13 mouse cellular contexts compared by ENCODE assay signal in the genomic region with DNA sequence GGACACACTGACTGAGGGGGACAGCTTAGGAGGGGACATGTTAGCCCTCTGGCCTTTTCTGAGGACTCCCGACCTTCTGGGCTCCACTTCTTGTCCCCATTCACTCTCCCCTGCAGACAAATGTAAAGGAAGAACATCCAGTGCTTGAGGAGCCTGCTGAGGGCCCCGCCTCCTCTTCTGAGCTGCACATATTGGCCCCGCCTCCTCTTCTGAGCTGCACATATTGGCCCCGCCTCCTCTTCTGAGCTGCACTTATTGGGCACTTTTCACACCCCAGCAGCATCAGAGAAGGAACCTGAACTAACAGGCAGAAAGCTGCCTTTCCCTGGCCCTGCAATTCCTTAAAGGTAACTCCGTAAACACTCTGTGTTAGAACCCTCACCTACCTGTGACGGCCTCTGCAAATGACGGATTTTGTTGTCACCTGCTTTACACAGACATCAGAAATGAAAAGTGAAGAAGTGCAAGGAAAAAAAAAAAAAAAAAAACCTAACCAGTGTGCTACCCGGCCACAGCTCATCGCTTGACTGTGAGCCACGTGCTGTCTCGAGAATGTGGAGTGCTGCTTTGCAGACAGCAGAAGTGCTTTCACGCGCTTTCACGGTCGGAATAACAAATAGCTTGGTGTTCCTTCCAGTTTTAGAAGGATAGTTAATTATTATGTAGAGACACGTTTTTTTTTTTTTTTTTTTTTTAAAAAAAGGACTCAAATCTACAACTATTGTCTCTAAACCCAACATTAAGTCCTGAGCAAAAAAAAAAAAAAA.
DNase-seq lines count a peak whose midpoint lies in the region; ATAC-seq and TF ChIP-seq lines count a peak whose summit lies in the region.
"Had no signal": no experiment of that assay in that cellular context is flagged by ENCODE, and none has a peak within 500 bp of the region (broad histone marks: within the 10 kb centered on the region; RNA-seq: fewer than 3 reads in every experiment).

No protein-coding gene starts in this region.

- H3K4me1 ChIP-seq in hindbrain, embryonic 15.5 days (replicated peaks) = no peaks in the 10 kb centered on the region
- H3K4me1 ChIP-seq in hindbrain, embryonic 10.5 days (replicated peaks) = 0 out of 2 replicates have a peak, but pooled peaks cover 14% of the 10 kb centered on the region
- H3K4me1 ChIP-seq in midbrain, embryonic 11.5 days (ENCODE audit: control insufficient read depth, insufficient read depth, low read length) = no peaks in the 10 kb centered on the region
- no peaks in the 10 kb centered on the region for H3K4me1 ChIP-seq in midbrain, postnatal 0 days (ENCODE audit: insufficient read depth, low read length)
- H3K4me1 ChIP-seq in forebrain, embryonic 16.5 days (replicated peaks; ENCODE audit: control insufficient read depth, insufficient read depth, low read length) = no peaks in the 10 kb centered on the region

- 57% methylated on average over 16 of the region's 16 CpGs for WGBS in hindbrain, embryonic 15.5 days
- WGBS in hindbrain, embryonic 10.5 days = 60% methylated on average over 16 of the region's 16 CpGs
- 66% methylated on average over 16 of the region's 16 CpGs for WGBS in midbrain, embryonic 11.5 days
- 56% methylated on average over 16 of the region's 16 CpGs for WGBS in midbrain, postnatal 0 days
- WGBS in forebrain, embryonic 16.5 days = 53% methylated on average over 16 of the region's 16 CpGs

- H3K9ac ChIP-seq in hindbrain, embryonic 15.5 days = no peak overlapping the region
- no peak overlapping the region for H3K9ac ChIP-seq in midbrain, embryonic 11.5 days (ENCODE audit: low read length)
- H3K9ac ChIP-seq in midbrain, postnatal 0 days (replicated peaks; ENCODE audit: low read length, poor library complexity, severe bottlenecking) = no peak overlapping the region
- no peak overlapping the region for H3K9ac ChIP-seq in forebrain, embryonic 16.5 days (replicated peaks; ENCODE audit: low read depth, low read length)
- H3K9ac ChIP-seq: liver, postnatal 0 days had no signal

- H3K9me3 ChIP-seq in hindbrain, embryonic 15.5 days = no peaks in the 10 kb centered on the region
- no peaks in the 10 kb centered on the region for H3K9me3 ChIP-seq in hindbrain, embryonic 10.5 days
- no peaks in the 10 kb centered on the region for H3K9me3 ChIP-seq in midbrain, embryonic 11.5 days (ENCODE audit: control insufficient read depth, low read length)
- no peaks in the 10 kb centered on the region for H3K9me3 ChIP-seq in midbrain, postnatal 0 days (ENCODE audit: low read length)
- no peaks in the 10 kb centered on the region for H3K9me3 ChIP-seq in forebrain, embryonic 16.5 days (ENCODE audit: control insufficient read depth, low read length)
- H3K9me3 ChIP-seq: embryonic facial prominence, embryonic 10.5 days had no signal

- no peak overlapping the region for H3K27ac ChIP-seq in hindbrain, embryonic 15.5 days (replicated peaks)
- H3K27ac ChIP-seq in hindbrain, embryonic 10.5 days = no peak overlapping the region
- no peak overlapping the region for H3K27ac ChIP-seq in midbrain, embryonic 11.5 days (ENCODE audit: low read depth, low read length)
- H3K27ac ChIP-seq in midbrain, postnatal 0 days (ENCODE audit: low read depth, low read length) = no peak overlapping the region
- H3K27ac ChIP-seq in forebrain, embryonic 16.5 days (ENCODE audit: low read length) = no peak overlapping the region
- H3K27ac ChIP-seq: embryonic facial prominence, embryonic 10.5 days had no signal

- no peak for DNase-seq in hindbrain, embryonic 10.5 days (ENCODE audit: low spot score)
- DNase-seq in midbrain, embryonic 11.5 days (ENCODE audit: low spot score, missing footprints) = peak; percentile 78
- DNase-seq in midbrain, postnatal 0 days (ENCODE audit: low spot score) = no peak
- no peak for DNase-seq in gastrocnemius, postnatal 25 days
- DNase-seq in gastrocnemius, postnatal 10 days = no peak
- DNase-seq: cerebellum, adult 8-10 months; heart, postnatal 10 days; liver, postnatal 0 days; midbrain, embryonic 14.5 days had no signal

- no peak overlapping the region for H3K4me2 ChIP-seq in hindbrain, embryonic 15.5 days
- H3K4me2 ChIP-seq in midbrain, embryonic 11.5 days = no peak overlapping the region
- no peak overlapping the region for H3K4me2 ChIP-seq in midbrain, postnatal 0 days (ENCODE audit: low read depth, low read length, poor library complexity, severe bottlenecking)
- no peak overlapping the region for H3K4me2 ChIP-seq in forebrain, embryonic 16.5 days (ENCODE audit: low read length)

- no peak for TF ChIP-seq CTCF in midbrain, postnatal 0 days (IDR thresholded peaks at IDR 0.05)

- H3K36me3 ChIP-seq in hindbrain, embryonic 15.5 days = no peaks in the 10 kb centered on the region
- H3K36me3 ChIP-seq in hindbrain, embryonic 10.5 days = no peaks in the 10 kb centered on the region
- H3K36me3 ChIP-seq in midbrain, embryonic 11.5 days (ENCODE audit: control insufficient read depth, insufficient read depth, low read length) = no peaks in the 10 kb centered on the region
- no peaks in the 10 kb centered on the region for H3K36me3 ChIP-seq in midbrain, postnatal 0 days (ENCODE audit: insufficient read depth, low read length)
- no peaks in the 10 kb centered on the region for H3K36me3 ChIP-seq in forebrain, embryonic 16.5 days (ENCODE audit: control insufficient read depth, insufficient read depth)
- H3K36me3 ChIP-seq: embryonic facial prominence, embryonic 10.5 days had no signal

- H3K4me3 ChIP-seq in hindbrain, embryonic 15.5 days = no peak overlapping the region
- no peak overlapping the region for H3K4me3 ChIP-seq in hindbrain, embryonic 10.5 days
- no peak overlapping the region for H3K4me3 ChIP-seq in midbrain, embryonic 11.5 days (ENCODE audit: low read depth, low read length)
- H3K4me3 ChIP-seq in midbrain, postnatal 0 days (ENCODE audit: low read depth, low read length) = no peak overlapping the region
- no peak overlapping the region for H3K4me3 ChIP-seq in forebrain, embryonic 16.5 days (replicated peaks; ENCODE audit: low read length)
- H3K4me3 ChIP-seq: embryonic facial prominence, embryonic 10.5 days had no signal

- H3K27me3 ChIP-seq in hindbrain, embryonic 15.5 days = no peaks in the 10 kb centered on the region
- H3K27me3 ChIP-seq in hindbrain, embryonic 10.5 days (ENCODE audit: insufficient read depth, poor library complexity, severe bottlenecking) = no peaks in the 10 kb centered on the region
- H3K27me3 ChIP-seq in midbrain, embryonic 11.5 days (ENCODE audit: control insufficient read depth, insufficient read depth, low read length) = no peaks in the 10 kb centered on the region
- no peaks in the 10 kb centered on the region for H3K27me3 ChIP-seq in midbrain, postnatal 0 days (ENCODE audit: insufficient read depth, low read length)
- H3K27me3 ChIP-seq in forebrain, embryonic 16.5 days (replicated peaks; ENCODE audit: control insufficient read depth, insufficient read depth, low read length) = no peaks in the 10 kb centered on the region

- peak; percentile 15; the same call in 1 of the 2 replicates for ATAC-seq in hindbrain, embryonic 15.5 days (ENCODE audit: low FRiP score, low read depth)
- peak; percentile 22; the same call in 1 of the 2 replicates for ATAC-seq in midbrain, embryonic 11.5 days (ENCODE audit: low FRiP score)
- ATAC-seq in midbrain, postnatal 0 days (ENCODE audit: low FRiP score) = no peak
- ATAC-seq in forebrain, embryonic 16.5 days = 0 out of 2 replicates have a peak, but pooled peaks have one; percentile 52
- peak; percentile 60; the same call in 1 of the 2 replicates for ATAC-seq in megakaryocyte-erythroid progenitor cell, adult 5-6 weeks (replicated peaks; ENCODE audit: low FRiP score, low TSS enrichment, poor library complexity, severe bottlenecking)
- ATAC-seq: liver, postnatal 0 days had no signal
